Mouse (Mus musculus) heart, adult 18-20 months (tissue): ENCODE data around the gene Ctxn1. TPM values are rescaled to one million over a fixed set of nuclear protein-coding genes. Genes with fewer than 3 reads are reported as not detected.
"Not testable (repeated sequence)": the region's sequence is repeated elsewhere in the genome, so short reads cannot be mapped to it uniquely, and the experiment has no call there.

ENCODE experiments used
- DNase-seq, 2 experiments: peaks; one replicate each; pipeline ENCODE4 v3.0.0; 2021 to 2022; ENCODE audit warnings: mixed read lengths in 1 of 2
- long read RNA-seq, 2 experiments: library from polyadenylated mRNA; stranded (forward); transcript quantifications; one replicate each; pipeline ENCODE4 v2.0.0; 2021
- total RNA-seq, 2 experiments: library from RNA; stranded (reverse); gene quantifications; 2 replicates each; pipeline ENCODE4 v1.2.3; 2021

The Ctxn1 gene
- under 1 TPM; 0.37 to 0.69 TPM for total RNA-seq
- long read RNA-seq, experiment 1: 0 reads
- long read RNA-seq, experiment 2, partial matches to known transcripts: 0 of 1 reads
- long read RNA-seq, experiment 2, other reads (novel, unspliced or antisense): 1 of 1 reads

- DNase-seq: peak; percentile 96
Observed at GRCm38 (mm10) chr8:4259125-4259804, at the start of gene Ctxn1. TSS of gene Ctxn1 (minus strand) at chr8:4259274.

- DNase-seq: no peak
Observed at GRCm38 (mm10) chr8:4305838-4306237, 46.8 kb upstream of the Ctxn1 start.

- no peak for DNase-seq
Observed at GRCm38 (mm10) chr8:4304124-4304547, 45.1 kb upstream of the Ctxn1 start.

- DNase-seq: no peak
Observed at GRCm38 (mm10) chr8:4297822-4298221, 38.7 kb upstream of the Ctxn1 start.

- DNase-seq: no peak
Observed at GRCm38 (mm10) chr8:4292738-4293137, 33.7 kb upstream of the Ctxn1 start.

- DNase-seq: no peak
Observed at GRCm38 (mm10) chr8:4276111-4276465, 17.0 kb upstream of the Ctxn1 start.

- peak; percentile 97 for DNase-seq
Observed at GRCm38 (mm10) chr8:4275275-4276110, 16.4 kb upstream of the Ctxn1 start, which contains the start of gene Timm44. TSS of gene Timm44 (minus strand) at chr8:4275913.

GRCm38 (mm10) chr8:4269609-4270008 lies 10.5 kb upstream of the Ctxn1 start:
- DNase-seq: no peak

GRCm38 (mm10) chr8:4267627-4268026 lies 8.6 kb upstream of the Ctxn1 start:
- no peak for DNase-seq

GRCm38 (mm10) chr8:4265160-4265914 lies 6.3 kb upstream of the Ctxn1 start:
- no peak for DNase-seq

GRCm38 (mm10) chr8:4263105-4263791 lies 4.2 kb upstream of the Ctxn1 start:
- DNase-seq: no peak

- DNase-seq: no peak
Observed at GRCm38 (mm10) chr8:4259805-4260170, 714 bp upstream of the Ctxn1 start.

GRCm38 (mm10) chr8:4258678-4259077 lies 396 bp downstream of the Ctxn1 start:
- DNase-seq: peak in 1 of 2 experiments; percentile 37

GRCm38 (mm10) chr8:4258233-4258632 lies 841 bp downstream of the Ctxn1 start:
- DNase-seq: peak; percentile 50 to 69

- DNase-seq: no peak
Observed at GRCm38 (mm10) chr8:4257350-4257749, 1.7 kb downstream of the Ctxn1 start.

GRCm38 (mm10) chr8:4256911-4257310 lies 2.2 kb downstream of the Ctxn1 start:
- DNase-seq: no peak

- not testable (repeated sequence) for DNase-seq
Observed at GRCm38 (mm10) chr8:4255471-4255870, 3.6 kb downstream of the Ctxn1 start.

GRCm38 (mm10) chr8:4254001-4254400 lies 5.1 kb downstream of the Ctxn1 start:
- peak; percentile 63 to 64 for DNase-seq

GRCm38 (mm10) chr8:4252934-4253841 lies 5.9 kb downstream of the Ctxn1 start, which contains the start of gene Snapc2:
TSS of gene Snapc2 (plus strand) at chr8:4253080.
- peak; percentile 97 to 99 for DNase-seq

- no peak for DNase-seq
Observed at GRCm38 (mm10) chr8:4252116-4252760, 6.8 kb downstream of the Ctxn1 start.
